Mouse (Mus musculus) retina, postnatal 7 days (tissue): ENCODE measurements around the gene Elfn2.

Experiments
- DNase-seq: peaks from one replicate; pipeline ENCODE4 v3.0.0-alpha.2; 2012; ENCODE audit warnings: low read depth, low spot score

Elfn2 gene

GRCm38 (mm10) chr15:78720532-78720931, 2.0 kb upstream of the Elfn2 start:
- no peak for DNase-seq

DNA sequence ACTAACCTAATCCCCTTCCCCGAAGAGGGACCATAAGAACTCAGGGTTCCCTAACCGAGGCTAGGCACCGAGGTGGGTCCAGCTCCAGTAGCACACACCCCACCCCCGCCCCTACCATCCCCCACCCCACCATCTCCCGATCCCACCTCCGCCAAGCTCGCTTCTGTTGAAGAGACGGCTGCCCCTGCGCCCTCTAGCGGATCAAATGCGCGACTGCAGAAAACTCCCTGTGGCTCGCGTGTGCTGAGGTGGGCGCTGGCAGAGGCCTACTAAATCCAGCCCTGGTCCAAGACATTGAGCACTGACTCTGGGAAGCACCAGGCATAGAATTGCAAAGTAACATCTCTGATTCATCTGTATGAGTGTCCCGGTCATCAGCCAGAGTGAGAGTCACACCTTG, 1.5 kb upstream of the Elfn2 start:
- no peak for DNase-seq

- DNase-seq = no peak
These were observed 845 bp upstream of the Elfn2 start for GRCm38 (mm10) chr15:78719416-78719815.

- DNase-seq = no peak
These were observed 1.6 kb downstream of the Elfn2 start for GRCm38 (mm10) chr15:78716936-78717335.

DNA sequence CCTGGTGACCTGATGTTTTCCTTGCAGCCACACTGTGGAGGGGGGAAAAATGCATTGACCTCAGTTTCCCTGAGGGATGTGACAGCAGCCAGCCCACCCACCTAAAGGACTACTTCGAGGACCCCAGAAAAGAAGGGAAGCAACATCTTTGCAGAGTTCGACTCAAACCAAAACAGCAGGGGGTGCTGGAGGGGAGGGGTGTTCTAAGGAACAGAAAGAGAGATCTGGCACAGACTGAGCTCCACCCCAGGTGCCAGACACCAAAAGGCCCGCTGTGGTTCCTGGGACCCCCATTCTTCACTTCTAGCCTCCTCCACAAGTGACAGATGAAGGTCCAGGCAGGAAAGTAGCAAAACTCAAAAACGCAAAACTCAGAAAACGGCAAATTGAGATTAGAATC, 2.7 kb downstream of the Elfn2 start:
- DNase-seq = no peak

DNA sequence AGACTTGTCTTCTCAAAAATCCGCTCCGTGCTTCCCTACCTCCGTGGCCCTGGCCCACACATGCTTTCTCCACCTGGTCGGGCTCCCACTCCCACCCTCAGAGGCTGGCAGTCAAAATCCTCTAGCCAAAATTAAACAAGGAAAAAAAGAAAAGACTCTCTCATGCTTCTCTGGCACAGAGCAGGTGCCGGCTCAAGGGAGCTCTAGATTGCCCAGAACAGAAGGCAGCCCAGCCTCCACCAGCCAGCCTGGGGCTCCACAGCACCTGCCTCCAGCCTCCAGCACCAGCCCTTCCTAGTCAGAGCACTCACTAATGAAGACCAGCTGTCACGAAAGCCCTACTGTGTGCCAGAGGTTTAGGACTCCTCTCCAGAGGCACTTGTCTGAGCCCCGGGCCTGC, 4.8 kb downstream of the Elfn2 start:
- DNase-seq = no peak

- DNase-seq = no peak
These were observed 6.0 kb downstream of the Elfn2 start for GRCm38 (mm10) chr15:78712335-78713258.

DNA sequence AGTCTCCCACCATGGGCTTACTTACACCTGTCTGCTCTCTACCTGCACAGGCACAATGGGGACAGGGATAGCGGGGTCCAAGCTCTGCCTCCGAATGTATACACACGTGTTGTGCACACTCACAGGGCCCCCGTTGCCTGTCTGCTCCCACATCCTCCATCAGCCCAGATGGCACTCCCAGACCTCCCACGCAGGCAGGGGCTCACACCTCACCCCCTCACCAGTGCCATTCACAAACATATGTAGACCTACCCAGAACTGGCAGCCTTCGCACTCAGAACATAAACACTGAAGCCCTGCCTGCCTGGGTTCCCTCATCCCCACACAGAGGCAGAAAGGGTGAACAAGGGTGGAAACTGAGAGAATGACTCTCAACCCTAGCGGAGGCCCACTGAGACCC, 6.6 kb downstream of the Elfn2 start:
- DNase-seq = no peak

DNA sequence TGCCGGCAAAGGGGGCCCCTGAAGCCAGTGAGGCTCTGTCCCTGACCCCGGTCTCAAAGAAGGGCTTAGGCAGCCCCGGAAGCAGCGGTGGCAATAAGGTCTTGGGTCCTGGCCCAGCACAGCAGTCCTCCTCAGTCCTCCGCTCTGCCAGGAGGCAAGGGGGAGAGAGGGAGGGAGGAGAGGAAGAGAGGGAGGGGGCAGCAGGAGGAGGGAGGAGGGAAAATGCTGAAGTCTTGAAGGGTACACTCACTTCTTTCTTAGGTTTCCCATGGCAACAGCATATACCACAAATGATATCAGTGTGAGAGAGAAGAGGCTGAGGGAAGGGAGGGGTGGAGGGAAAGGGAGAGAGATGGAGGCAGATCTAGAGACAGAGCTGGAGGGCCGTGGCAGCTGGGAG, 7.9 kb downstream of the Elfn2 start:
- DNase-seq = no peak

- DNase-seq = no peak
These were observed 8.8 kb downstream of the Elfn2 start for GRCm38 (mm10) chr15:78709767-78710166.

DNA sequence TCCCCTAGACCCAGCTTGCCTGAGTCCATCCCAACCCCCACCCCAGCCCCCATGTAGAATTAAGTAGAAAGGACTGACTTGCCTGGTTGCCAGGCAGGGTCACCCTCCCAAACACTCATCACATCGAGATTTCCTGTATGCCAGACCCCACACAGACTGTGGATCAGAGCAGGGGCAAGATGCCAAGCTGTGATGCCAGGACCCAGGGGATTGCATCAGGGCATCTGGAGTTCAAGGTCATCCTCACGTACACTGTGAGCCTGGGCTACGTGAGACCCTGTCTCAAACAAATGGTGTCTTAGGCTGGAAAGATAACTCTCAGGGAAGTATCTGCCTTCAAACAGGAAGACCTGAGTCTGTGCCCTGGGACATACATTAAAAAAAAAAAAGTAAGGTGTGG, 11.9 kb downstream of the Elfn2 start:
- DNase-seq = no peak

- no peak for DNase-seq
These were observed 13.7 kb downstream of the Elfn2 start for GRCm38 (mm10) chr15:78704824-78705223.

DNA sequence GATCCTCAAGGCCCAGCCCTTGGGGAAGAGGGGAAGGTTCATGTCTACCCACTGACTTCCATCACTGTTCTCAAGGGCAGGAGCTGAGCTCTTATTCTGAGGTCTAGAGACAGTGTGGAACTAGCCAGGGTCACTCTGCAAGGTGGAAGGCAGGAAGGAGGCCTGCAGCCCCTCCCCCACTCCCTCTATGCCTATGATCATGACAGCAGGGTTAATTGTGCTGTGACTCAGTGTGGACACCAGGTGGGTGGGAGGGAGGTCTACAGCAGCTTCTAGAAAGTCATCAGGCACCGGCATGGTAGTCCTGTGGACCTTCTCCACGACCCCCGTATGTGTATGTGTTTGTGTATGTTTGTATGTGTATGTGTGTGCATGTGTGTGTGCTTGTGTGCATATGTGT, 14.6 kb downstream of the Elfn2 start:
- no peak for DNase-seq

DNA sequence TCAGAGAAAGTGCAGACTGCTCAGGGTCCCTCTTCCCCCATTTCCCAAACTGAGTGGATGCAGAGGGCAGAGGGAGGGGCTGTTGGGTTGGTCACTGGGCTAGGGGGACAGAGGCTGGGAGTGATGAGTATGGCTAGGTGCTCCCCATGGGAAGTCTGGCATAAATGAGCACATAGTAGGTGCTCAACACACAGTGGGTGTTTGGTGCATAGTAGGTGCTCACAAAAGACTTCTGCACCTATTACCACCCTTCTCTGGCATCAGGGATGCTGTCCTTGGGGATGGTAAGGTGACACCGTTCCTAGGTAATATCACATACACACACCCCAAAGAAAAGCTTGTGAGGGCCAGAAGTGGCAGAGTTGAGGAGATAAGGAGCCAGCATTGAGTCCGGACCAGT, 18.2 kb downstream of the Elfn2 start:
- no peak for DNase-seq

DNA sequence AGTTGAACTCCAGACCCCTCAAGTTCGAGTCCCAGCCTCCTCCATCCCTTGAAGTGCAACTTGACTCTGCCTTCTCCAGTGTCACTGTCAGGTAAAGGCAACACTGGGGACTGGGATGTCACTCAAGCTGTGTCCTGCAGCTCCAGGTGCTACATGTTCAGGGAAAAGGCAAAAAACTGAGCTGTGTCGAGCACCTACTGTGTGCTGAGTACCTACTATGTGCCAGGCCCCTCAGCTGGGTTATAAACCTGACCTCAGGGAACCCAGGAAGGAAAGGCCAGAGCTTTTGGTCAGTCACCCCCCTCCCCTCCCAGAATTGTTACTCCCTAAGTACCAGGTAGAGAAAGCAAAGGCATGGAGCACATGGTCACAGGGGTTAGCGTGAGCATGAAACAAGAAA, 19.1 kb downstream of the Elfn2 start:
- DNase-seq = no peak

DNA sequence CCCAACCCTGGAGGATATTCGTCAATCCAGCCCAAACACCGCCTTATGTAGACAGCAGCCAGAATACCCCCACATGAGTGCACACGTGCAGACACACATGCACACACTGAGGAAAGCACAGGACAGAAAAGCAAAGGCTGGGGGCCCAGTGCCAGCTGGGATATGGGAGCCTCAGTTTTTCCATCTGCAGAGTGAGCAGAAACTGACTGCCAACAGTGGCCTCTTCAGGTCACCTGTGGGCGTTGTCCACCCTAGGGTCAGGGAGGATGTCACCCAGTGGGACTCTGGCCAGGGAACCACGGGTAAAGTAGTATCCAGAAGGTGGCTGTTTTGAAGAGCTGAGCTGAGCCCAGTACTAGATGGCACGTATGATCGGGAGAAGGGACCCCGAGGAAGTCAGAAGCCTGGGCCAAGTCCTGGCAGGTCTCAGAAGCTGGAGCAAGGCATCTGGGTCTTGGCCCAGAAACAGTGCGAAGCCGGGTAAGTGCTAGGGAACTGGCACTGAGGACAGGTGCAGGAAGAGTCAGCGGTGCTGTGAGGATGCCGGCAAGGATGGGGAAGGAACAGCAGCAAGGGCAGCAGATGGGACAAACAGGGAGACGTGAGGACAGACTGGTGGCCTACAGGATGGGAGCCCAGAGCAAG, 20.0 kb downstream of the Elfn2 start:
- DNase-seq = no peak

DNA sequence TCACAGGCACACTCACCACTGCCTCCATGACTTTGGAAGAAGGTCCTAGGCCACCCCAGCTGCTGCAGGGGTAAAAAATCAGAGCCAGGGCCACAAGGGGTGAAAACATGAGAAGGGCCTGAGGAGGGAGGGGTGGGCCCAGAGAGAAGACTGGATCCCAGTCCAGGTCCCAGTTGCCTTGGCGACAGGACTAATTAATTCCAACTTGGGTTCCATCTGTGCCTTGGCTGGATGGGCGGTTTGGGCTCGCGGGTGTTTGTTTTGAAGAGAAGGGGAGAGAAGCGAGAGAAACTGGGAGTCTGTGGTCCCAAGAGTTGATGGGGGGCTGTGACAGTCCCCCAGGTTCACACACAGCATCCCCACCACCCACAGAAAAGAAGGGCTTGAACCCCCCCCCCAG, 20.5 kb downstream of the Elfn2 start:
- DNase-seq = no peak

GRCm38 (mm10) chr15:78695745-78696144, 22.8 kb downstream of the Elfn2 start:
- peak; percentile 61 for DNase-seq

GRCm38 (mm10) chr15:78692505-78692904, 26.1 kb downstream of the Elfn2 start:
- no peak for DNase-seq

DNA sequence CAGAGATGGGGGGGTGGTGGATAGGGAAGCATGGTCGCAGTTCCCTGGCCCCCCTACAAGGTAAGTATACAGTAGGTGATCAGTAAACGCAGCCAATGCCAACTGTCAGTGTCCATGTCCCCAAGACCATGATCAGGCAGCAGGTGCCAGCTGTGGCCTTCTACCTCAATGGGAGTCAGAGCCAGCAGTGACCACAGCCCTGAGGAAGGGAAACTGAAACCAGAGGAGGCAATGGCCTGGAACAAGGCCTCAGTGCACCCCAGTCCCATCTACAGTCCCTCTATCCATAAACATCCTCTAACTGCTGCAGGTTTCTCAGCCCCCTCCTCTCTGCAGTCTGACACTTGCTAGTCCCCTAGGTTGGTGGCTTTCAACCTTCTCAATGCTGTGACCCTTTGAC, 27.9 kb downstream of the Elfn2 start:
- no peak for DNase-seq

- no peak for DNase-seq
These were observed 31.7 kb downstream of the Elfn2 start for GRCm38 (mm10) chr15:78686910-78687309.

GRCm38 (mm10) chr15:78684111-78684510, 34.5 kb downstream of the Elfn2 start:
- DNase-seq = no peak

GRCm38 (mm10) chr15:78683474-78683873, 35.1 kb downstream of the Elfn2 start:
- DNase-seq = no peak
